Mouse (Mus musculus) adrenal gland, adult (tissue): ENCODE data around the gene Got2.

ENCODE experiments used
- DNase-seq, 2 experiments: peaks; one replicate each; pipeline ENCODE4 v3.0.0; 2022 to 2023; ENCODE audit warnings: low spot score in 1 of 2; ENCODE audit not compliant: inconsistent age in 2 of 2

Got2 gene

GRCm38 (mm10) chr8:95888285-95889136 is at the start of gene Got2:
Gene Got2 (minus strand): TSS chr8:95888547.
- DNase-seq, result peak; percentile 90 to 97

GRCm38 (mm10) chr8:95932841-95933240 is 44.5 kb upstream of the Got2 start:
- no peak for DNase-seq

- no peak for DNase-seq
Measured at GRCm38 (mm10) chr8:95929821-95930220, 41.5 kb upstream of the Got2 start.

- DNase-seq, result peak; percentile 15 to 39
Measured at GRCm38 (mm10) chr8:95916106-95916505, 27.8 kb upstream of the Got2 start.

- peak; percentile 68 to 91 for DNase-seq
Measured at GRCm38 (mm10) chr8:95914905-95915643, 26.7 kb upstream of the Got2 start.

GRCm38 (mm10) chr8:95911240-95911639 is 22.9 kb upstream of the Got2 start:
- no peak for DNase-seq

- no peak for DNase-seq
Measured at GRCm38 (mm10) chr8:95907885-95908284, 19.5 kb upstream of the Got2 start.

- DNase-seq, result no peak
Measured at GRCm38 (mm10) chr8:95906738-95907137, 18.4 kb upstream of the Got2 start.

GRCm38 (mm10) chr8:95901864-95902263 is 13.5 kb upstream of the Got2 start:
- DNase-seq, result no peak

GRCm38 (mm10) chr8:95893701-95894100 is 5.4 kb upstream of the Got2 start:
- no peak for DNase-seq

- DNase-seq, result peak; percentile 84 to 92
Measured at GRCm38 (mm10) chr8:95887578-95888284, 616 bp downstream of the Got2 start.

GRCm38 (mm10) chr8:95886647-95887577 is 1.4 kb downstream of the Got2 start:
- DNase-seq, result peak; percentile 68 to 85

GRCm38 (mm10) chr8:95885966-95886365 is 2.4 kb downstream of the Got2 start:
- DNase-seq, result no peak

GRCm38 (mm10) chr8:95885271-95885841 is 3.0 kb downstream of the Got2 start:
- no peak for DNase-seq

- no peak for DNase-seq
Measured at GRCm38 (mm10) chr8:95884491-95884890, 3.9 kb downstream of the Got2 start.

GRCm38 (mm10) chr8:95882191-95882590 is 6.2 kb downstream of the Got2 start:
- no peak for DNase-seq

- DNase-seq, result no peak
Measured at GRCm38 (mm10) chr8:95881576-95881975, 6.8 kb downstream of the Got2 start.

GRCm38 (mm10) chr8:95879823-95880222 is 8.5 kb downstream of the Got2 start:
- no peak for DNase-seq

- peak; percentile 52 to 80 for DNase-seq
Measured at GRCm38 (mm10) chr8:95878176-95878962, 10.0 kb downstream of the Got2 start.
